Mouse (Mus musculus): ENCODE measurements around the gene Hist1h3b. TPM values are rescaled to one million over a fixed set of nuclear protein-coding genes. Genes with fewer than 3 reads are reported as not detected.
A peak's percentile ranks its signal among the peaks of the same experiment; 100 is the strongest.
"Not testable (repeated sequence)": the region's sequence is repeated elsewhere in the genome, so short reads cannot be mapped to it uniquely, and the experiment has no call there.

Gene Hist1h3b
- 11.7 and 15.4 TPM in 2 replicates for polyA plus RNA-seq (2014; fragmentation: Nextera tagmentation; extraction: Ambion mirVana)

DNA sequence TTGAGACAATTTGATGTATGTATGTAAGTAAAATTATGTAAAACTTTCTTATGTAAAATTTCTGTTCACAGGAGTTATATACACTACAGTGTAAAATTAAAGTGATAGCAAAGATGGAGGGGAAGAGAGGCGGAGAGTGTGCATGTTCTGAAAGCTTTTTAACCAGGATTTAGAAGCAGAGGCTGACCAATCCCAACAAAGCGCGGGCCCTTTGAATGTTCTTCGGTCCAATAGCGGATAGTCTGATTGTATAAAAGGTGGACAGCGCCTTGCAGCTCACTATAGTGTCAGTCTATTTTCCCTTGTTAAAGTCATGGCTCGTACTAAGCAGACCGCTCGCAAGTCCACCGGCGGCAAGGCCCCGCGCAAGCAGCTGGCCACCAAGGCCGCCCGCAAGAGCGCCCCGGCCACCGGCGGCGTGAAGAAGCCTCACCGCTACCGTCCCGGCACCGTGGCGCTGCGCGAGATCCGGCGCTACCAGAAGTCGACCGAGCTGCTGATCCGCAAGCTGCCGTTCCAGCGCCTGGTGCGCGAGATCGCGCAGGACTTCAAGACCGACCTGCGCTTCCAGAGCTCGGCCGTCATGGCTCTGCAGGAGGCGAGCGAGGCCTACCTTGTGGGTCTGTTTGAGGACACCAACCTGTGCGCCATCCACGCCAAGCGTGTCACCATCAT, at the start of gene Hist1h3b:
Hist1h3b (plus strand) TSS at position 201 of the 675 bp plus-strand sequence.
- Histone ChIP-seq H3K4me3 (ENCODE audit: low read depth, low read length) (peak within 1 kb of the TSS; percentile 36), H3K27ac (ENCODE audit: low read depth, low read length) (peak within 1 kb of the TSS; percentile 97), H3K4me2 (ENCODE audit: low read depth, low read length, severe bottlenecking) (peak within 1 kb of the TSS; percentile 56), H3K9ac (ENCODE audit: low read length) (peak within 1 kb of the TSS; percentile 74)
- ATAC-seq (replicated peaks; ENCODE audit: low FRiP score) = peak; percentile 91
- under 1% methylated on average over 16 of the region's 47 CpGs for WGBS
- not testable (repeated sequence) for H3K27me3 ChIP-seq (ENCODE audit: control insufficient read depth, insufficient read depth, low read length); H3K9me3 ChIP-seq (ENCODE audit: control insufficient read depth, low read length); H3K36me3 ChIP-seq (ENCODE audit: control insufficient read depth, insufficient read depth, low read length); H3K4me1 ChIP-seq (replicated peaks; ENCODE audit: control insufficient read depth, insufficient read depth, low read length)
- DNase-seq (ENCODE audit: low spot score) = peak; percentile 91

DNA sequence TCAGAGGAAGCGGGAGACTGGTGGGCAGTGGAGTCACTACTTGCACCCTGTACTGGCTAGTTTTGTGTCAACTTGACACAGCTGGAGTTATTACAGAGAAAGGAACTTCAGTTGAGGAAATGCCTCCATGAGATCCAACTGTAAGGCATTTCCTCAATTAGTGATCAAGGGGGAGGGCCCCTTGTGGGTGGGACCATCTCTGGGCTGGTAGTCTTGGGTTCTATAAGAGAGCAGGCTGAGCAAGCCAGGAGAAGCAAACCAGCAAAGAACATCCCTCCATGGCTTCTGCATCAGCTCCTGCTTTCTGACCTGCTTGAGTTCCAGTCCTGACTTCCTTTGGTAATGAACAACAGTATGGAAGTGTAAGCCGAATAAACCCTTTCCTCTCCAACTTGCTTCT, 49.3 kb upstream of the Hist1h3b start:
- not testable (repeated sequence) for H3K9me3 ChIP-seq (ENCODE audit: control insufficient read depth, low read length); H3K4me1 ChIP-seq (replicated peaks; ENCODE audit: control insufficient read depth, insufficient read depth, low read length); H3K4me3 ChIP-seq (ENCODE audit: low read depth, low read length); H3K36me3 ChIP-seq (ENCODE audit: control insufficient read depth, insufficient read depth, low read length); H3K9ac ChIP-seq (ENCODE audit: low read length); H3K27ac ChIP-seq (ENCODE audit: low read depth, low read length); DNase-seq (ENCODE audit: low spot score); H3K4me2 ChIP-seq (ENCODE audit: low read depth, low read length, severe bottlenecking); ATAC-seq (replicated peaks; ENCODE audit: low FRiP score); H3K27me3 ChIP-seq (ENCODE audit: control insufficient read depth, insufficient read depth, low read length)
- WGBS = 85% methylated on average over 2 of the region's 2 CpGs

DNA sequence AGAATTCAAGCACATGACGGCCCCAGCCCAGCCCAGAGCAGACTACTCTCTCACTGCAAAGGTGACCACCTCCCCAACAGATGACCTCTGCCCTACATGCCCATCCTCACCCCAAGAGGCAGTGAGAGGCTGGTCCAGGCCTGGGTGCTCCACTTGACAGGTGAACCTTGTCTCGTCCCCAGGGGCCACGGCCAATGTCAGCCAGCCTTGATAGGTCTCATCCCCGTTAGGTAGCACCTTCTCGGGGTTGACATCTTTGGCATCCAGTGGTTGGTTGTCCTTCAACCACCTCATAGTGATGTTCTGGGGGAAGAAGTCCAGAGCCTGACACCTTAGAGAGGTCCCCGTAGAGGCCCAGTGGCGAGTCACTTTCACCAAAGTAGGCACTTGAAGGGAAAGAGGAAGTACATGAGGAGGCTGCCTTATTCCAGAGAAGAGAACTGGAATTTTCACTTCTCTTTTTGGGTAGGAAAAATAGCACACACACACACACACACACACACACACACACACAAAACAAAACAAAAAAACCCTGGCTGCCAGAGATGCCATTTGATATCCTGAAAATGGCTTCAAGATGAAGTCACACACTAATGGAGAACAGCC, 46.2 kb upstream of the Hist1h3b start:
- H3K27ac ChIP-seq (ENCODE audit: low read depth, low read length) = no peak overlapping the region
- DNase-seq (ENCODE audit: low spot score) = no peak
- no peak overlapping the region for H3K4me2 ChIP-seq (ENCODE audit: low read depth, low read length, severe bottlenecking)
- ATAC-seq (replicated peaks; ENCODE audit: low FRiP score) = no peak
- no peak overlapping the region for H3K9ac ChIP-seq (ENCODE audit: low read length)
- no peaks in the 10 kb centered on the region for H3K9me3 ChIP-seq (ENCODE audit: control insufficient read depth, low read length)
- H3K36me3 ChIP-seq (ENCODE audit: control insufficient read depth, insufficient read depth, low read length) = no peaks in the 10 kb centered on the region
- H3K4me3 ChIP-seq (ENCODE audit: low read depth, low read length) = no peak overlapping the region
- 90% methylated on average over 7 of the region's 7 CpGs for WGBS
- no peaks in the 10 kb centered on the region for H3K27me3 ChIP-seq (ENCODE audit: control insufficient read depth, insufficient read depth, low read length)
- H3K4me1 ChIP-seq (replicated peaks; ENCODE audit: control insufficient read depth, insufficient read depth, low read length) = peaks cover 5% of the 10 kb centered on the region

DNA sequence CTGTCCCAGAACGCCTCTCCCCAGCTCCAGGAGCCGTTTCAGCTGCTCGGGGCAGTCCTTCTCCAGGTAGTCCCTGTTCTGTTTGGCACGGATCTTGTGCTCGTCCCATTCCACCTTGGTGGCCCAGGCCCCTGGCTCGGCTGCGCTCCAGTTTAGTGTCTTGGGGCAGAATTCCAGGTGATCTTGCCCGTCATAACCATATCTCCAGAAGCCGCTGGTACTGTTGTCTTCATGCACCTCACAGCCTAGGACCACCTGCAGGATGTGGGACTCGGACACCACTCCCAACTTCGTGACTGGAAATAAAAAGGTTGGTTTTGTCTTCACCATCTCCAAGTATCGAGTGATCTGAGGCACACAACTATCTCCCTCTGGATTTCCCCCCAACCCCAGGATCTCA, 45.3 kb upstream of the Hist1h3b start:
- H3K4me2 ChIP-seq (ENCODE audit: low read depth, low read length, severe bottlenecking) = no peak overlapping the region
- H3K9ac ChIP-seq (ENCODE audit: low read length) = no peak overlapping the region
- no peak overlapping the region for H3K27ac ChIP-seq (ENCODE audit: low read depth, low read length)
- H3K4me3 ChIP-seq (ENCODE audit: low read depth, low read length) = no peak overlapping the region
- no peak for DNase-seq (ENCODE audit: low spot score)
- no peaks in the 10 kb centered on the region for H3K9me3 ChIP-seq (ENCODE audit: control insufficient read depth, low read length)
- no peak for ATAC-seq (replicated peaks; ENCODE audit: low FRiP score)
- H3K4me1 ChIP-seq (replicated peaks; ENCODE audit: control insufficient read depth, insufficient read depth, low read length) = peaks cover 5% of the 10 kb centered on the region
- no peaks in the 10 kb centered on the region for H3K36me3 ChIP-seq (ENCODE audit: control insufficient read depth, insufficient read depth, low read length)
- WGBS = 90% methylated on average over 12 of the region's 12 CpGs
- no peaks in the 10 kb centered on the region; the same call in 1 of the 2 replicates for H3K27me3 ChIP-seq (ENCODE audit: control insufficient read depth, insufficient read depth, low read length)

GRCm38 (mm10) chr13:23708041-23708440, 44.0 kb upstream of the Hist1h3b start:
- DNase-seq (ENCODE audit: low spot score) = no peak
- H3K4me2 ChIP-seq (ENCODE audit: low read depth, low read length, severe bottlenecking) = no peak overlapping the region
- no peak overlapping the region for H3K4me3 ChIP-seq (ENCODE audit: low read depth, low read length)
- H3K36me3 ChIP-seq (ENCODE audit: control insufficient read depth, insufficient read depth, low read length) = no peaks in the 10 kb centered on the region
- no peak for ATAC-seq (replicated peaks; ENCODE audit: low FRiP score)
- no peaks in the 10 kb centered on the region; the same call in 1 of the 2 replicates for H3K27me3 ChIP-seq (ENCODE audit: control insufficient read depth, insufficient read depth, low read length)
- H3K27ac ChIP-seq (ENCODE audit: low read depth, low read length) = no peak overlapping the region
- peaks cover 5% of the 10 kb centered on the region for H3K4me1 ChIP-seq (replicated peaks; ENCODE audit: control insufficient read depth, insufficient read depth, low read length)
- no peaks in the 10 kb centered on the region for H3K9me3 ChIP-seq (ENCODE audit: control insufficient read depth, low read length)
- H3K9ac ChIP-seq (ENCODE audit: low read length) = no peak overlapping the region
- WGBS = 90% methylated on average over 4 of the region's 4 CpGs

DNA sequence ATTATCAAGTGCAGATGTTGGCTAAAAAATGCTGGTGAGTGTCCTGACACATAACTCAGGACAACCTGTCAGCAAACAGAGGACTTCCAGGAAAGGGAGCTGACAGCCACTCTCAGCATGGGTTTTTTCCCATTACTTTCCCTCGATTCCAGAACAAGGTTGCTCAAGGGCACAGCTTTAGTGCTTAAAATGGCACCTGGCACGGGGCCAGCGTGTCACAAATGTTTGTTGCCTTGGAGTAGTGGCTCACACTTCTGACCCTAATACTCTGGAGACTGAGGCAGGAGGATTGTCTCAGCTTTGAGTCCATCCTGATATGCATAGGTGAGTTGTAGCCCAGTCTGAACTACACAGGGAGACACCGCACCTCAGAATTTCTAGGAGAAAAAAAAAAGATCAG, 43.4 kb upstream of the Hist1h3b start:
- Histone ChIP-seq H3K4me3 (ENCODE audit: low read depth, low read length) (no peak overlapping the region), H3K27ac (ENCODE audit: low read depth, low read length) (no peak overlapping the region), H3K27me3 (ENCODE audit: control insufficient read depth, insufficient read depth, low read length) (no peaks in the 10 kb centered on the region; the same call in 1 of the 2 replicates), H3K9ac (ENCODE audit: low read length) (no peak overlapping the region), H3K36me3 (ENCODE audit: control insufficient read depth, insufficient read depth, low read length) (no peaks in the 10 kb centered on the region), H3K4me1 (replicated peaks; ENCODE audit: control insufficient read depth, insufficient read depth, low read length) (peaks cover 5% of the 10 kb centered on the region), H3K9me3 (ENCODE audit: control insufficient read depth, low read length) (no peaks in the 10 kb centered on the region), H3K4me2 (ENCODE audit: low read depth, low read length, severe bottlenecking) (no peak overlapping the region)
- ATAC-seq (replicated peaks; ENCODE audit: low FRiP score) (no peak), DNase-seq (ENCODE audit: low spot score) (no peak)
- 85% methylated on average over 4 of the region's 4 CpGs for WGBS

GRCm38 (mm10) chr13:23709714-23710373, 42.2 kb upstream of the Hist1h3b start:
- Histone ChIP-seq H3K4me3 (ENCODE audit: low read depth, low read length) (peak overlapping the region; percentile 20; the same call in 1 of the 2 replicates), H3K9me3 (ENCODE audit: control insufficient read depth, low read length) (no peaks in the 10 kb centered on the region), H3K36me3 (ENCODE audit: control insufficient read depth, insufficient read depth, low read length) (no peaks in the 10 kb centered on the region), H3K9ac (ENCODE audit: low read length) (peak overlapping the region; percentile 37), H3K27me3 (ENCODE audit: control insufficient read depth, insufficient read depth, low read length) (no peaks in the 10 kb centered on the region; the same call in 1 of the 2 replicates), H3K4me1 (replicated peaks; ENCODE audit: control insufficient read depth, insufficient read depth, low read length) (peaks cover 5% of the 10 kb centered on the region), H3K4me2 (ENCODE audit: low read depth, low read length, severe bottlenecking) (peak overlapping the region; percentile 48), H3K27ac (ENCODE audit: low read depth, low read length) (no peak overlapping the region)
- ATAC-seq (replicated peaks; ENCODE audit: low FRiP score) (no peak), DNase-seq (ENCODE audit: low spot score) (no peak)
- 21% methylated on average over 15 of the region's 15 CpGs for WGBS

GRCm38 (mm10) chr13:23710374-23711089, 41.5 kb upstream of the Hist1h3b start, which contains the start of gene Hfe:
Hfe (minus strand) TSS chr13:23710854.
- Histone ChIP-seq H3K9ac (ENCODE audit: low read length) (peak within 1 kb of the TSS; percentile 37), H3K36me3 (ENCODE audit: control insufficient read depth, insufficient read depth, low read length) (no peaks in the 10 kb centered on the region), H3K27ac (ENCODE audit: low read depth, low read length) (no peak within 1 kb of the TSS), H3K4me3 (ENCODE audit: low read depth, low read length) (peak within 1 kb of the TSS; percentile 20), H3K27me3 (ENCODE audit: control insufficient read depth, insufficient read depth, low read length) (no peaks in the 10 kb centered on the region; the same call in 1 of the 2 replicates), H3K9me3 (ENCODE audit: control insufficient read depth, low read length) (no peaks in the 10 kb centered on the region), H3K4me1 (replicated peaks; ENCODE audit: control insufficient read depth, insufficient read depth, low read length) (peaks cover 5% of the 10 kb centered on the region), H3K4me2 (ENCODE audit: low read depth, low read length, severe bottlenecking) (peak within 1 kb of the TSS; percentile 48)
- DNase-seq (ENCODE audit: low spot score) (peak; percentile 80), ATAC-seq (replicated peaks; ENCODE audit: low FRiP score) (peak; percentile 39; the same call in 1 of the 2 replicates)
- 6% methylated on average over 17 of the region's 17 CpGs for WGBS
